Mouse (Mus musculus): ENCODE results near the gene Gm12185.
A peak's percentile ranks its signal among the peaks of the same experiment; 100 is the strongest.
"Not testable (repeated sequence)": the region's sequence is repeated elsewhere in the genome, so short reads cannot be mapped to it uniquely, and the experiment has no call there.

Gene Gm12185

DNA sequence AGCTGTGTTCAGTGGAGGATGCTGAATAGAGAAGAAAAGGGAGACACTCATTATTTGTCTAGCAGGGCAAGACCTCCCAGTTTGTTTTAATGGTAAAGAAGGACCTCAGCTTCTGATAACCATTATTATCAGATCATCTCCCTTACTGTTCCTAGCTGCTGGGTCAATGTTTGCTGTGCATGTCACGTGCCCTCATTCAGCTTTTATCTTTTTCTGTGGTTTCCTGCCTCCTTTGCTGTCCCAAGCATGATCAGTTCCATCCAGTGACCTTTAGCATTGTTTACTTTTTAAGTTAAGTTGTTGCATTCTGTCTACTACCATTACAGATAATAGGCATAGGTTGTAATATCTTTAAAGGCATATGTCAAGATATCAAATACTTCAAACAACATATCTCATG is 83.6 kb downstream of the Gm12185 start:
- no peak for DNase-seq

DNA sequence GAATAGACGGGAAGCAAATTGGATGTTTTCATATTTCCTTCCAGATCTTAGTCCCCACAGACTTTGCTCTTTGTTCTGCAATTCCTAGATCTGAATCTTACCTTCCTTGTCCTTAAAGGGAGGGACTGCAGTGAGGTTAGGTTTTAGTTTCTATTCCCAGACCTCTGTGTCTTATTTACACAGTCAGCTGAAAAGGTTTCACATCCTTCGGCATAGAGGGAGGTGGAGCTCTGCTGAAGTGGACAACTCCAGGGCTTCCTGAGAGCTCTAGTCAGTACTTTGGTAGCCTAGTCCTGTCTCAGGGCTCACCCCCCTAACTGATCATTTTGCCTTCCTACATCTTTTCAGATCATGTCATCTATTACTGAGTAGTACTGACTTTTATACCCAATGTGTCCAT is 90.0 kb downstream of the Gm12185 start, which contains the start of gene Gm5431:
Gene Gm5431, minus strand, starts transcription at position 194 of the 400 bp plus-strand sequence.
- no peak for DNase-seq

DNA sequence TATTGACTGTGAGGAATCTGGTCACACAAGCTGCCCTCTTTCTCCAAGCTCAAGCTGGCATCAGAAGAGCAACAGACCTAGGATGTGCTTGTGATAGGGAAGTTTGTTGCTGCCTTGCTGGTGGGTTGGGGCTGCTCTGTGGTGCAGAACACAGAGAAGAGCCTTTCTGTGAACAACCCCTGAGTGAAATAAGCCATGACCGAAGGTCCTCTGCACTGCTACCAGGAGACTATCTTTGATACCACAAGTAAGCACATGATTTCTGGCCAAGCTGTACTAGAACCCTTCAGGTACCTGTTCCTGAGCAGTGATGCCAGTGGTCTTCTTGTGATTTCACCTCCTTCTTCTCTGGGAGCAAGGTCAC is 90.5 kb downstream of the Gm12185 start:
- not testable (repeated sequence) for DNase-seq

DNA sequence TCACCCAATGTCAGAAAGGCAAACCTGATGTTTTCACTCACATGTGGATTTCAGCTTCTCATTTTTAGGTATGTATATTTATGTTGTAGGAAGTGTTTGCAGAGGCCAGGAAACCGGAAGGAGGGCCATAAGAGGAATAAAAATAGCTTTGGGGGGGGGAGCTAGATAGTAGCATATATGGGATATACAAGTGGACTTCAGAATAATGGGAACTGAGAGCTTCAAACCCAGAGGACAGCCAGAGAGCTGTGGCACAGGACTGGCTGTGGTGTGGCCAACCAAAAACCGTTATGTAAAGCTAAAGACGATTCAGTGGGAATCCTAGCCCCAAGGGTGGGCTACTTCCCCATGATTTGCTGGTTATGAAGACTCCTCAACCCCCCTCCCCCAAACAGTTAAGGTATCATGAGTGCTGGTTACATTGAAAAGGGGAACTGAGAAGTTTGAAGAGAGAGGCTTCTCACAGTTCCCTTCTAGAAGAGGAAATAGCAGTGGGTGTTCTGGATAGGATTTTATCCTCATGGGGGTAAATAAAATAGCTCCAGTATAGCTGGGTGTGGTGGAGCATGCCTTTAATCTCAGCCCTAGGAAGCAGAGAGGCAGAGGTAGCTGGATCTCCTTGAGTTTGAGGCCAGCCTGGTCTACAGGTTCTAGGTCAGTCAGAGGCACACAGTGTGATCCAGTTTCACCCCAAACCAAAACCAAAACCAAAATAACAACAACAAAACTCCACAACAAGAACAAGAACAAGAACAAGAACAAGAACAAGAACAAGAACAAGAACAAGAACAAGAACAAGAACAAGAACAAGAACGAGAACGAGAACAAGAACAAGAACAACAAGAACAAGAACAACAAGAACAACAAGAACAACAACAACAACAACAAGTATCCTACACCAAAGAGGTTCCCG is 91.1 kb downstream of the Gm12185 start:
- DNase-seq: not testable (repeated sequence)

DNA sequence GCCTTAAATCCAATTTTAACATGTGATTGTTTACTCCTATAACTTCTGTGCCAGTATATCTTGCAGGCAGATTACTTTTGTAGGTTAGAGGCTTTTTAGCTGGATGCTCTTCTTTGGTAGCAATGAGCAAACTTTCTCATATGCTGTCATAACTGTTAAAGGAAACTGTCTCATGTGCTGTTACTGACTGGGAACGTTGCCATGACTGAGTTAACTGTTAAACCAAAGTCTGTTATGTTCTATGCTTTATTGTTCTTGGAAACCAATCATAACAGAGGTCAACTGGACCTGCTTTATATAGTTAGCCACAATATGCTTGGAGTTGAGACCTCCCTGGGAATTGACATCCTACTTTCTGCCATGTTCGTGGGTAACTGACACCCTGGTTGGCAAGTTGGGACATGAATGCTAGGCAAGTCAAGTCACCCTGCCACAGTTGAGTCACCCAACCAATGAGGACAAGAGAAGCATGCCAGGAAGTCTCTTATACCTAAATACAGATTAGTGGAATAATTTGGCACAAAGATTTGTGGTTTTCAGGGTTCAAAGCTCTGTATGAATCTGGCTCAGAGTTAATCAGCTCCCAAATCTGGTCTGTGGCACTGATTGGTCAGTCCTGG is 93.1 kb downstream of the Gm12185 start:
- DNase-seq: no peak

DNA sequence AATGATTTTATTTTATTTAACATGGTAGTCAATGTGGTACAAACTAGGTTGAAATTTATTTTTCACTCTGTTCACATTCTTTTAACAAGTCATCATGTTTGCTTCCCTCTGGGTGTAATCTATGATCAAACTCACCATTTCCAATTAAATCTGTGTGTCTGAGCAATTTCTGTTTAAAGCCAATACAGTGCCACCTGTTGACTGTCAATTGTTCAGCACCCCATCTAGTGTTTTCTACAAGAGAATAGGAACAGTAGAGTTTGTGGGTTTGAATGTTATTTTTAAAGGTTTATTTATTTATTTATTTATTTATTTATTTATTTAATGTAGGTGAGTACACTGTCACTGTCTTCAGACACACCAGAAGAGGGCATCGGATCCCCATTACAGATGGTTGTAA is 115.3 kb downstream of the Gm12185 start:
- DNase-seq: no peak

DNA sequence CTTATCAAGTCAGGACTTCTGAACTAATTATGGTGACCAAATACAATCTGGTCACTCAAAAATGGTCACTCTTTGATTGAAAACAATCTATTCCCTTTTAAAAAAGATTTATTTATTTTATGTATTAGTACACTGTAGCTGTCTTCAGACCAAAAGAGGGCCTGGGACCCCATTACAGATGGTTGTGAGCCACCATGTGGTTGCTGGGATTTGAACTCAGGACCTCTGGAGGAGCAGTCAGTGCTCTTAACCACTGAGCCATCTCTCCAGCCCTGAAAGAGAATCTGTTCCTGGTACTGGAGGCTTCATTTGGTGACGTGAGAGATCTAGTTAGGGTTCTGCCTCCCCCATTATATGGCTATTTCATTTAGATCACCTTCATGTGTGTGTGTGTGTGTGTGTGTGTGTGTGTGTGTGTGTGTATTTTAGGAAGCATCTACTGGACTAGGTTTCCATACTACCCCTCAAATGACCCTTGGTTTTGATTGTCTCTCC is 116.6 kb downstream of the Gm12185 start:
- not testable (repeated sequence) for DNase-seq

DNA sequence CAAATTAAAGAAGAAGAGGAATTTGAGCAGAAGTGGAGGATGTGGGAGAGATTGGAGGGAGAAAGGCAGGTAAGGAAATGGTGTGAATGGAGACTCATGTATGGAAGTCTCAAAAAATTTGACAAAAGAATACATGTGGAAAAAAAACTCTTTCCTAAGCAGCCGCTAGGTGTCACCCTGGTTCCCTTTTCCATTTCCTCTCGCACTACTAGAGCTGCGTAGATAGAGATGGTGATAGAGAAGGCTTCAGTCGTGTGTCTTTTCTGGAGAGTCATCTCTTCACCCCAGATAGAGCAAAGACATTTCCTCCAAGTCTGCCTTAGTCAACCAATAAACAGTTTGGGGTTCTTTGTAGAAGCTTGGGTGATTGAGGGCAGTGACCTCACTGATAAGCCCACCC is 117.6 kb downstream of the Gm12185 start:
- peak; percentile 58 for DNase-seq

DNA sequence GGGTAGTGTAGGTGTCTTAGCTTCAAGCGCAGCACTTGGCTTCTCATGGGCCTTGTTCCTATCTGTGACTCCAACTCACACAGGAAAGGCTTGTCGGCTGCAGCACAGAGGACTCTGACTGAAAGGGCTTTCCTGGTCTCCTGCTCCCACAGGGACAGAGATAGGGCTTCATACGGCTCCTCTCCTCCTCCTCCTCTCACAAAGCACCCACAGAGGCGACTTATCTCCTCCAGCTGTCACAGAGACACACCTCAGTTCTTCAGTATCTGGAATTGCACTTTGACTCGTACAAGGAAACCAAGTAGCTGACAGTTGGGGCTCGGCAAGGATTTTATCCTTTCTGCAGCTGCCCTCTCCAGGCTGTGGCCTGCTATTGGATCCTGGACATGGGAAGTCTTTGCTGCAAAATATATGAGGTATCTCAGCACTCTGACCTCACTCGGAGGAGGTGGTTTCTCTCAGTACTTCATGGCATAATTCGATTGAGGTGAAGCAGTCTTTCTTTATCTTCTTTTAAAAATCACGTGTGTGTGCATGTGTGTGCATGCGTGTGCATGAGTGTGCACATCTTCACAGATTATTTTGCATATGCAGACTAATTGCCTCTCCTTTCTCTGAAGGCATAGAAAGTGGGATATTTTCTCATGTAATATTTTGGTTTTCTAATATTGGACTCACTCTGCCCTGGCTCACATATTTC is 118.3 kb downstream of the Gm12185 start:
- DNase-seq: no peak

DNA sequence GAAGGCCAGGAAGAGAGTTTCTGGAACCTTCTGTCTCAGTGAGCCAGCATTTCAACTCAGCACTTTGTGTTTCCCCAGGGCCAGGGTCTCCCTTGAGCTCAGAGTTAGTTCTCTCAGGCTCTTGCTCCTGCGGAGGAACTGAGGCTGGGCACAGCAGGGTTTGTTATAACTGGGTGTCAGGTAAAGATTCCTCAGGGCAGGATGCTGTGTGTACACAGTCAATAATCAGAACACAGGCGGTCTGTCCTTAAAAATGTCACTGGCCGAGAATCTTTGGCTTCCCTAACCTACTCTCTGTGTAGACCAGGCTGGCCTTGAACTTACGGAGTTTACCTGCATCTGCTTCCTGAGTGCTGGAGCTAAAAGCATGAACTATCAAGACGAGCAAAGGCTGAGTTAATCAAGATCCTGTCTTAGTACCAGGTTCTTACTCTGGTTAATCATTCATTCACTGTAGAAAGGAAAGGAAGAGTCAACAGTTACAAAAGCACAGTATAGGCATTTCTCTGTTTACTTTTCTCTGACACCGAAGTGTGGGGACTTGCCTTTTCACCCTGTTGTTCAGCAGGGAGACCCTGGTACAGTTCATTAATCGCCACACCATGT is 119.2 kb downstream of the Gm12185 start:
- no peak for DNase-seq

GRCm38 (mm10) chr11:48871817-48872541 is 120.0 kb downstream of the Gm12185 start:
- DNase-seq: peak; percentile 11

- DNase-seq: peak; percentile 31
Observed at GRCm38 (mm10) chr11:48871201-48871772, 120.7 kb downstream of the Gm12185 start, which contains the start of gene Irgm1. TSS of gene Irgm1 (minus strand) at chr11:48871683.

DNA sequence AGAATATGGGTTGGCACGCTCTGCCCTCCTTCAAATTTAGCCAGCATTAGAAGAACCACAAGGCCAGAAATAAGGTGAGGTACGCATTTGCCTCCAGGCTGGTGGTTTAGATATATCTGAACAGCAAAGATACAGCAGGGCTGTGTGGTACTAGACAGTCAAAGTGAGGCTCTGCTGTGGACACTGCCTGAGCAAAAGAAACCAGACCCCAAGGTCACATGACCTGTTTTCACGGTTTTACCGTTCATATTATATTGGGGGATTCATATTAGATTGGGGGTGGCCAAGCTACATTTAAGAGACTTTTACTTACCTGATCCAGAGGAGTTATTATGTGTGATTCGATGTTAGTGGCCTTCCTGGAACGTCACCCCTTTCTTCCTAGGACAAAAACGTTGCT is 121.2 kb downstream of the Gm12185 start:
- DNase-seq: no peak

DNA sequence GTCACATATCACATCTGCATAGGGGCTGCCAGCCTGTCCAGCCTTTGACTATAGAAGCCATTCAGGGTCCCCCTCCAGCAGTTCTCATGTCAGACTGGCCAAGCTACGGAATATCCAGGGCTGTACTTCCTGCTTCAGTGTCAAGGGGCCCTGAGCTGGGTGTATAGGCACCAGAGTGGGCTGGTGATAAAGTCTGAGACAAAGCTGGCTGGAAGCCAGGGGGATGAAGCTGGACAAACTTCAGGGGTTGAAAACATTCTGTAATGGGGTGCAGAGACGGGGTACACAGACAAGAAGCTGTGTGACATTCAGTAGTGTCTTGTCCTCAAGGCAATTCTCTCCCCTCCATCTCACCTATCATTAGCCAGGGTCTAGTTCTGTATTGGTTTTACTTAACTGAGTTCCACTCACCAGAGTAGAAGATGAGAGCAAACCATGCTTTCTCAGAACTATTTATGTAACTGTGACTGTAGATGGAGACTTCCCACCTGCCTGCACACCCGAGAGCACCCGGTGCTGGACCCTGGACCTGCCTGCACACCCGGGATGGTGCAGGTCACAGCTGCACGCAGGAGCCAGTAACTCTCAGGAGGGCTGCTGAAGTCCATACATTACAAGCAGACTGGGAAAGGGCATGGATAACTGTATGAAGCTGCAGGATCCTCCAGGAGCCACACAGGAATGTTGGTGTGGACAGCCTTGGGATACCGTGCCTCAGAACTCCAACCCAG is 122.5 kb downstream of the Gm12185 start:
- no peak for DNase-seq

DNA sequence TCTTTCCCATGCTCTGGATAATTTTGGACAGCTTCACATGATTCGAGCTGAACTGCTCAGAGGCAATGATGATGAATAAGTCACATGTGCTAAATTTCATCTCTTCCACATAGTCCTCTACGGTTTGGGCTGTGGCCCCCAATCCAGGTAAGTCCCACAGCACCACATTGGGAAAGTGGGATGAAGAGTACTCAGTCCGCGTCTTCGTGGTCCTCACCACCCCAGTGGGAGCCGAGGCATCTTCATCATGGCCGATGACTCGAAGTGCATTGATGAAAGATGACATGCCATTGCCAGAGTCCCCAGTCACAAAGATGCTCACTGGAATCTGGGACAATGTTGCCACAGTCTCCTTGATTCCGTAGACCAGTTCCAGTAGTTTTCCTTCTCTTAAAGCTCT is 125.5 kb downstream of the Gm12185 start:
- no peak for DNase-seq

DNA sequence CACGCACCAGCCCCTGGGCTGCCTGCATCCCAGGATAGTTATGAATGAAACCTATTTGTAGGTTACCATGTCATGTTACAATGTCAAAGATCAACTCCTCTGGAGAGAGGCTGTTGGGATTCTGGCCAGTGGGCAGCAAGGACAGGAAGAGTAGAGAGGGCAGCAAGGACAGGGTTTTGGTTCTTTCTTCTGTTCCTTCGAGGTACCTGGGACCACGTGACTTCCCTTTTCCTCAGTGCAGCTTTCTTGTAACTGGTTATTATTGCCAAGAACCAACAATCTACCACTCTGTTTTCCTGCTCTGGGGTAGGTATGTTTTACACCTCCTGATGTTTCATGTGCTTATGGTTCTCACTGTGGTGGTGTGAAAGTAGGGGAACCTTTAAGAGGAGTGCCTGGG is 128.2 kb downstream of the Gm12185 start:
- DNase-seq: no peak

DNA sequence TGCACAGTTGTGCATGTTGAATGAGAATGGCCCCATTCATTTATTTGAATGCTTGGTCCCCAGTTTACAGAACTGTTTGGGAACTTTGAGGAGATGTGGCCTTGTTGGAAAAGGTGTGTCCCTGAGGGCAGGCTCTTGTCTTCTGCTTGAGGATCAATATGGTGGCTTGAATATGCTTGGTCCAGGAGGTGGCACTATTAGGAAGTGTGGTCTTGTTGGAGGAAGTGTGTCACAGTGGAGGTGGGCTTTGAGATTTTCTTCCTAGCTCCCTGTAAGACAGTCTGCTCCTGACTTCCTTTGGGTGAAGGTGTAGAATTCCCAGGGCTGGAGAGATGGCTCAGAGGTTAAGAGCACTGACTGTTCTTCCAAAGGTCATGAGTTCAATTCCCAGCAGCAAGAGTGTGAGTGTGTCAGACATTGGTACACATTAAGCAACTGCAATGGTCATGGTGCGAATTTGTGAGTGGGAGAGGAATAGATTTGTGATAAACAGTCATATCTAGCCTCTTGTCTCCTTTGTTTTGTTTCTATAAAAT is 129.2 kb downstream of the Gm12185 start:
- DNase-seq: no peak

GRCm38 (mm10) chr11:48859014-48859413 is 133.0 kb downstream of the Gm12185 start:
- peak; percentile 43 for DNase-seq

All from right cerebral cortex, postnatal 4 days (tissue).